Mouse (Mus musculus) G1E (cell line): ENCODE results near the gene Rapgef3. TPM values are rescaled to one million over a fixed set of nuclear protein-coding genes. Genes with fewer than 3 reads are reported as not detected.

Source experiments
- ATAC-seq: 2 replicates; pipeline ENCODE4 v1.8.0; 2016; ENCODE audit warnings: mild to moderate bottlenecking; ENCODE audit not compliant: insufficient number of reproducible peaks, poor library complexity, low FRiP score, severe bottlenecking; ENCODE audit errors: extremely low read depth
- DNase-seq: peaks from one replicate; pipeline ENCODE4 v3.0.0; 2012; ENCODE audit warnings: low spot score
- H3K27me3 ChIP-seq: 2 replicates; pipeline ENCODE4 v1.6.1; 2012; ENCODE audit warnings: mild to moderate bottlenecking, low read length, inconsistent platforms; ENCODE audit not compliant: insufficient read depth
- H3K36me3 ChIP-seq: replicated peaks from 2 replicates; pipeline ENCODE3; 2012; ENCODE audit warnings: mild to moderate bottlenecking, inconsistent platforms
- H3K4me1 ChIP-seq: 2 replicates; pipeline ENCODE4 v1.6.1; 2012; ENCODE audit warnings: low read depth, low read length, inconsistent platforms, mixed read lengths; ENCODE audit not compliant: insufficient read depth
- H3K4me3 ChIP-seq: 2 replicates; pipeline ENCODE4 v1.5.1; 2012; ENCODE audit warnings: low read depth, mild to moderate bottlenecking, inconsistent platforms, low read length, moderate library complexity, mixed read lengths
- H3K9me3 ChIP-seq: replicated peaks from 2 replicates; pipeline ENCODE4 v1.6.1; 2012; ENCODE audit warnings: inconsistent platforms
- CTCF ChIP-seq: IDR thresholded peaks from 2 replicates; pipeline ENCODE4 v1.5.1; 2012; ENCODE audit warnings: low read depth, low read length, inconsistent platforms, mixed read lengths
- GATA1 ChIP-seq: IDR thresholded peaks from 2 replicates; pipeline ENCODE4 v1.6.1; 2012; ENCODE audit warnings: borderline replicate concordance, low read length, inconsistent platforms, mixed read lengths
- GATA2 ChIP-seq: IDR thresholded peaks from 2 replicates; pipeline ENCODE4 v1.6.1; 2012; ENCODE audit warnings: low read depth, low read length, inconsistent platforms, borderline replicate concordance
- POLR2AphosphoS5 ChIP-seq: IDR thresholded peaks from 2 replicates; pipeline ENCODE4 v1.6.1; 2012; ENCODE audit warnings: low read depth, low read length, inconsistent platforms; ENCODE audit not compliant: insufficient replicate concordance
- TAL1 ChIP-seq: conservative IDR thresholded peaks from 2 replicates; pipeline ENCODE4 v1.6.1; 2012; ENCODE audit warnings: low read depth, low read length, inconsistent platforms, mixed read lengths
- polyA plus RNA-seq: library from polyadenylated mRNA; stranded (reverse); fragments of >175 nt; gene quantifications from 2 replicates; pipeline ENCODE4 v1.2.3, GENCODE M21; 2012
- total RNA-seq, 2 experiments: library from RNA; stranded (forward) in 1 of 2; stranded (reverse) in 1 of 2; fragments of 200-1000 nt in 1 of 2; fragments of >200 nt in 1 of 2; fragmentation: Nextera tagmentation in 1 of 2; gene quantifications; 2 replicates each; pipeline ENCODE4 v1.2.3; 2014 to 2017

Gene Rapgef3
- total and polyA plus RNA-seq, 3 experiments, result 0.05 to 0.23 TPM; not detected in 1

DNA sequence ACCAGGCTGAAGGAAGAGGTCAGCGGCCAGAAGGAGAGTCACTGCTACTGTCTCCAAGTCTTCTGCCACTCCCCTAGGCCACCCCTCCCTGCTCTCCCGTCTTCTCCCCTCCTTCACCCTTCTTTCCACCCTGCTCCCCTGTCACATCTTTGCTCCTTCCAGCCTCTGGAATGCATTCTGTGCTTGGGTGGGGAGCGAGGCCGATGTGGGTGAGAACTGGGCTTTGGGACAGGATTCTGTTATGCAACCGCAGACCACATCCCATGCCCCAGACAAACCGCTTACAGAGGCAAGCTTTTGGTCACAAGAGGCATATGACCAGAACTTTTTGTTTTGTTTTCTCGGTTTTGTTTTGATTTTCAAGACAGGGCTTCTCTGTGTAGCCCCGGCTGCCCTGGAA lies 40.7 kb downstream of the Rapgef3 start:
- ATAC-seq, result no peak
- peaks cover 51% of the 10 kb centered on the region for H3K27me3 ChIP-seq
- H3K4me3 ChIP-seq, result no peak overlapping the region
- no peak for TF ChIP-seq TAL1
- TF ChIP-seq GATA1, result no peak
- no peak for TF ChIP-seq POLR2AphosphoS5
- TF ChIP-seq GATA2, result no peak
- TF ChIP-seq CTCF, result no peak
- no peaks in the 10 kb centered on the region for H3K36me3 ChIP-seq
- DNase-seq, result no peak
- H3K4me1 ChIP-seq, result no peaks in the 10 kb centered on the region
- no peaks in the 10 kb centered on the region for H3K9me3 ChIP-seq

DNA sequence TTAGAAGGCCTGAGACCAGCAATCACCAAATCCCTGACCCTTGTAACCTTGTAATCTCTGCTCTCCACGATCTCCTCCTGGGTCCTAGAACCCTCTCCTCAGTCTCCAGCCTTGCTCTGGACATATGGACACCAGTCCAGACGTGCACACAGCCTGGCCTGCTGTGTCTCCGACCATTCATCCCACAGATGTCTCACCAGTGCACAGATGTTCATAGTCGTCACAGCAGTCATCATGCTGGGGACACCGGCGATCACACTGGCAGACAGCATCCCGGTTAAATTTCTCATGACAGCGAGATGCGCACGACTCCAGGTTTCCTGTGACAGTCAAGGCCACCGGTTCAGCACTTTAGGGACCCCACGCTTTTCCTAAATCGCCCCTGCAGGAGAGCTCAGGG lies 41.5 kb downstream of the Rapgef3 start:
- no peaks in the 10 kb centered on the region for H3K36me3 ChIP-seq
- ATAC-seq, result no peak
- H3K4me3 ChIP-seq, result no peak overlapping the region
- no peaks in the 10 kb centered on the region for H3K4me1 ChIP-seq
- no peak for TF ChIP-seq GATA1
- no peak for TF ChIP-seq GATA2
- TF ChIP-seq TAL1, result no peak
- no peak for TF ChIP-seq CTCF
- no peak for TF ChIP-seq POLR2AphosphoS5
- peaks cover 49% of the 10 kb centered on the region for H3K27me3 ChIP-seq
- DNase-seq, result no peak
- no peaks in the 10 kb centered on the region for H3K9me3 ChIP-seq

DNA sequence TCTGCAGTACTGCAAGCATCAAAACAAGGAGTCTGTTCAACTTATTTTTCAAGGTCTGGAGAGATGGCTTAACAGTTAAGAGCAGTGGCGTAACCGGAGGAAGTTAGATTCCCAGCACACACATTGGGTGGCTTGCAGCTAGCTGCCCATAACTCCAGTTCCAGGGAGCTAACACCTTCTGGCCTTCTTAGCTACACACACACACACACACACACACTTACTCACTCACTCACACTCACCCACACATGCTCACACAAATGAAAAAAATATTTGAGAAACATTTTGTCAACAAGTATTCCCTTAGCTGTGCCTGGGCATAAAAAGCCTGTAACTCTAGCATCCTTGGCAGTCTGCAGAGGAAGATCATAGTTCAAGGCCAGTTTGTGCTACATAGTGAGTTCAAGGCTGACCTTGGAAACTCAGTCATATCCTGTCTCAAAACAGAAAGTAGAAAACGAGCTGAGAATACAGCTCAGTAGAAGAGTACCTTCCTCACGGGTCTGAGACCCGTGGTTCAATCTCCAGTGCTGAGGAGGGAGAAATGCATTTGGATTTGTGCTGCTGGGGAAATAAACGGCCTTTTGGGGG lies 42.5 kb downstream of the Rapgef3 start:
- Histone ChIP-seq H3K9me3 (no peaks in the 10 kb centered on the region), H3K36me3 (no peaks in the 10 kb centered on the region), H3K27me3 (peaks cover 53% of the 10 kb centered on the region), H3K4me3 (no peak overlapping the region), H3K4me1 (no peaks in the 10 kb centered on the region)
- no peak for ATAC-seq
- TF ChIP-seq GATA2 (no peak), TAL1 (no peak), GATA1 (no peak), CTCF (no peak), POLR2AphosphoS5 (no peak)
- DNase-seq, result no peak

DNA sequence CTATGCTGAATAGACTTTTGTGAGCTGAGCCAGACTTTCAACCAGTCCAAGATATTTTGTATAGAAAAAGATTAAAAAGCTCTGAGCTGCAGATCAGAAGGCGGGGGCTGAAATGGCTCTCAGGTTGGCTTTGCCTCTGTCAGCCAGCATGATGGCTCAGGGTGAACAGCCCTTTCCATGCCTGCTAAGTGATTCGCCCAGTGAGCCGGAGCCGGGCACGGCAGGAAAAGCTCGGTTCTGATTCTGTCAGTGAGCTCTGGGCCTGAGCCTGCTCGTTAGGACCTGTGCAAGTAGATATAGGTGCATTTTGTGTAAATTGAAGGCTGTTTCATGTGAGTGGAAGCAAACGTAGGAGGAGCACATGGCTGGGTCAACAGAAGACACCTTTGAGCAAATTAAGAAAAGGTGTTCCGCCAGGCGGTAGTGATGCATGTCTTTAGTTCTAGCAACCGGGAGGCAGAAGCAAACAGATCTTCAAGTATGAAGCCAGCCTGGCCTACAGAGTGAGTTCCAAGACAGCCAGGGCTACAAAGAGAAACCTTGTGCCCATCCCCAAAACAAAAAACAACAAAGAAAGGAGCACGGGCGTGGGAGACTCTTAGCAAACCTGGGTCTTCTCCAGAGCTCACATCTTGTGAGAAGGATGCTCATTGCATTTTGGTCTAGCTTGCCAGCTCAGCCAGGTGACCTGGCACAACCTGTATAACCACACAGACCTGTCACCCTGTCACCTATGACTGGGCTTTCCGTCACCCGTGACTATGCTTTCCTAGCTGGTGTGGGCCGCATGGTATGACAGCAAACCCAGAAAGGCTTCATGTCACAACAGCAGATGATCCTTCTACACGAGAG lies 43.2 kb downstream of the Rapgef3 start:
- Histone ChIP-seq H3K36me3 (no peaks in the 10 kb centered on the region), H3K4me3 (no peak overlapping the region), H3K9me3 (no peaks in the 10 kb centered on the region), H3K4me1 (no peaks in the 10 kb centered on the region), H3K27me3 (peaks cover 52% of the 10 kb centered on the region)
- DNase-seq (no peak), ATAC-seq (no peak)
- TF ChIP-seq GATA1, result no peak
- TF ChIP-seq GATA2, result no peak
- no peak for TF ChIP-seq CTCF
- no peak for TF ChIP-seq TAL1

DNA sequence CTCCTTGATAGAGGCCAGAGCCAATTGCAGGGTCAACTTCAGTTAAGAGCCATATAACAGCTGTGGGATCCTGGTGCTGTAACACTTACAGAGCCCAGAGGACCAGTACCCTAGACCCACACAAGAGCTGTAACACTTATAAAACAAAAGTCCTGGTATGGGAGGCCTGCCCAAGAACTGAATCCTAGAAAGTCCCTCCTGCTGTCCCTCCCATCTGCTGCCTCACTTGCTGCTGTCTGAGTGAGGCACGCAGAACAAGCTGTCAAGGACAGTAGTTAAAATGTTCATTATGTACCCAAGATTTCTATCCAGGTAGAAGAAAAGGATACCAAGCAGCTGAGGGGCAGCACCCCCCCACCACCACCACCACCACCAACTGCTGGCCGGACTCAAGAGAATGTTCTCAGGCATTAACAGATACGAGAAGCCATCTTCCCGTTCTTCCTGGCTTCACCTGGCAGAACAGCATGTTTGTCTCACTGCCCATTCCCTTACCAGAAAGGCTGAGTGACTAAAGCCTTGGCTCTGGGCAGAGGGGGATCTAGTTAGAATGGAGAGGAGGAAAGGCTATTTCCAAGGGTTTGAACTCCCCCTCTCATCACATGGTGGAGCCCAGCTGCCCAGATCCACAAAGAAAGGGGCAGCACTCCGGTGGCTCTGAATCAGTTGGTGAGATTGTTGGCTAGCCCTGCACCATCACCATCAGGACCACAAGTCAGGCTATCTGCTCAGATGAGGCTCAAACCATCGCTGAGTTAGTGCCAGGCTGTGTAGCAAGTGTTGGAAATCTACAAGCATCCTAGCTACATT lies 44.0 kb downstream of the Rapgef3 start:
- Histone ChIP-seq H3K4me3 (no peak overlapping the region), H3K27me3 (peaks cover 52% of the 10 kb centered on the region), H3K36me3 (no peaks in the 10 kb centered on the region), H3K4me1 (no peaks in the 10 kb centered on the region), H3K9me3 (no peaks in the 10 kb centered on the region)
- TF ChIP-seq POLR2AphosphoS5, result no peak
- TF ChIP-seq GATA2, result no peak
- TF ChIP-seq CTCF, result no peak
- no peak for TF ChIP-seq TAL1
- TF ChIP-seq GATA1, result no peak
- ATAC-seq (no peak), DNase-seq (no peak)

DNA sequence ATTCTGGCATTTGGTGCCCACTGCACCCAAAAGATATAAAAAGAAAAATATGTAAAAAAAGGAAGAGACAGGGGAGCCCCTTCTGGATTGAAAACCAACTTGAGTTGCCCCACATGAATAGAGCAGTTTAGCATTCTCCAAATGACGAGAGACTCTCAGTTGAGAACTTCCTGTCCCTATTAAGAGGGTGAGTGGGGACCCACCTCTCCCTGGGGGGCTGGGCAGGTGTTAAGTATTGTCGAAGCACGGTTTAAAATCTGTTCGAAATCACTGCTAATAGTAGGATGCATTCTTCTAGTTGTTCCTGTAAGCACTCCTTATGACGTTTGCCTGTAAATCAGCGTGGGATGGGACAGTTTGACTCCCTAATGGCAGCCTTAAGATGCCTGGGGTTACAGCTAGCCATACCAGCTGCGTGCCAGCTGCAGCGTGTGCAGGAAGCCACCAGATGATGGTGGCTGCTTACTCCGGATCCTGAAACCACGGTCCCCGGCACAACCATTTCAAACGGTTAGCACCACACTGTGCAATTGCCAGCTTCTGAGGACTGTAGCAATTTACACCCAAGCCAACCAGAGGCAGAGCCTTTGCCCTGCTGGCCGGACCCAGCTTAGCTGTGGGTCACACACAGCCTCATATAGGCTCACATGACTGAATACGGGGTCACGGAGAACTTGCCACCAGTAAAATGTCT lies 46.6 kb downstream of the Rapgef3 start:
- H3K27me3 ChIP-seq, result peaks cover 36% of the 10 kb centered on the region
- H3K4me1 ChIP-seq, result no peaks in the 10 kb centered on the region
- DNase-seq (no peak), ATAC-seq (no peak)
- no peaks in the 10 kb centered on the region for H3K36me3 ChIP-seq
- TF ChIP-seq POLR2AphosphoS5 (no peak), TAL1 (no peak), GATA1 (no peak), CTCF (no peak), GATA2 (no peak)
- no peak overlapping the region for H3K4me3 ChIP-seq
- no peaks in the 10 kb centered on the region for H3K9me3 ChIP-seq
